Mouse (Mus musculus): ENCODE results near the gene 1110059E24Rik. TPM values are rescaled to one million over a fixed set of nuclear protein-coding genes. Genes with fewer than 3 reads are reported as not detected.

The 1110059E24Rik gene
- polyA plus RNA-seq, 1 experiment: 46.7 TPM

DNA sequence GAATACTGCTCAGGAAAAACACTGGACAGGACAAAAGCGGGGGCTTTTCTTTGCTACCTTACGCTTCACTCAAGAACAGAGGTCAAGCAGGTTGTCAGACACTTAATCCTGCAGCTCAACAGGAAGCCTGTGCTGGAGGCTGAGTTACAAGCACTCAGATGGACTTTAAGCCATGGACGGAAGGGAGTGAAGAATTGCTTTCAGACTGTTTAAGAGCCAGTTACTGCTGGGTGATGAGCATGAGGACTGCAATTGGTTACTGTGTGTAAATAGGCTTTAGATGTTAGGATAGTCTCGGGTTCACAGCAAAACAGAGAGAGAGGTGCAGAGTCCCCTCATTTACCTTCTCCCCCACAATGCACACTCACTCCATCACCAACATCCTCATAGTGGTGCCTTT, 7.5 kb downstream of the 1110059E24Rik start:
- H3K36me3 ChIP-seq (ENCODE audit: control insufficient read depth, insufficient read depth, low read length, poor library complexity, severe bottlenecking): no peaks in the 10 kb centered on the region
- no peaks in the 10 kb centered on the region for H3K4me1 ChIP-seq (ENCODE audit: control insufficient read depth, insufficient read depth, low read length)
- H3K9me3 ChIP-seq (replicated peaks; ENCODE audit: control insufficient read depth, insufficient read depth, low read length, poor library complexity, severe bottlenecking): no peaks in the 10 kb centered on the region
- TF ChIP-seq POLR2A (IDR thresholded peaks at IDR 0.05; ENCODE audit: insufficient read depth, low read length) (no peak), EP300 (IDR thresholded peaks at IDR 0.05; ENCODE audit: insufficient read depth, low read depth, low read length) (no peak), CTCF (IDR thresholded peaks at IDR 0.05; ENCODE audit: low read depth, low read length) (no peak)
- no peaks in the 10 kb centered on the region for H3K27me3 ChIP-seq (ENCODE audit: control insufficient read depth, insufficient read depth, low read length, poor library complexity, severe bottlenecking)
- H3K27ac ChIP-seq (ENCODE audit: insufficient read depth, low read length): no peak overlapping the region
- H3K9ac ChIP-seq (ENCODE audit: low read depth, poor library complexity, severe bottlenecking): no peak overlapping the region
- no peak overlapping the region for H3K4me3 ChIP-seq (ENCODE audit: low read depth, low read length)

DNA sequence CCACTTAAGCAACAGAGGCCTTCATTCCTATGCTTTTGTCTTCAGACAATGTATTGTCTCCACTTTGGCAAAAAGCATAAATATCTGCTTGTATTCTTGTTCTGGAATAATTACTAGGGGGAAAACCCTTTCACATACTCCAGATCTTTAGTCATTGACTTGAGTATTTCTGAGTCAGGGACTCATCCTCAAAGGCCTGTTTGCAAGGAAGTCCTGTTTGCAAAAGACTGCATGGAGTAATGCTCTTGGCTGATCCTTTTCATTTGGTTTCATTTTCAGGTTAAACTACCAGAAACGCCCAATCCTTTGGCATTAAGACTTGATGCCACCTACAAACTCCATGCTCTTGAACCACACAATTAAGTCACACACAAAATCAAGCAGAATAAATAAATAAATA, 8.8 kb downstream of the 1110059E24Rik start:
- Histone ChIP-seq H3K36me3 (ENCODE audit: control insufficient read depth, insufficient read depth, low read length, poor library complexity, severe bottlenecking) (no peaks in the 10 kb centered on the region), H3K27me3 (ENCODE audit: control insufficient read depth, insufficient read depth, low read length, poor library complexity, severe bottlenecking) (no peaks in the 10 kb centered on the region), H3K9me3 (replicated peaks; ENCODE audit: control insufficient read depth, insufficient read depth, low read length, poor library complexity, severe bottlenecking) (no peaks in the 10 kb centered on the region), H3K4me3 (ENCODE audit: low read depth, low read length) (no peak overlapping the region), H3K4me1 (ENCODE audit: control insufficient read depth, insufficient read depth, low read length) (no peaks in the 10 kb centered on the region), H3K9ac (ENCODE audit: low read depth, poor library complexity, severe bottlenecking) (no peak overlapping the region), H3K27ac (ENCODE audit: insufficient read depth, low read length) (no peak overlapping the region)
- TF ChIP-seq EP300 (IDR thresholded peaks at IDR 0.05; ENCODE audit: insufficient read depth, low read depth, low read length): no peak
- TF ChIP-seq CTCF (IDR thresholded peaks at IDR 0.05; ENCODE audit: low read depth, low read length): no peak
- no peak for TF ChIP-seq POLR2A (IDR thresholded peaks at IDR 0.05; ENCODE audit: insufficient read depth, low read length)

DNA sequence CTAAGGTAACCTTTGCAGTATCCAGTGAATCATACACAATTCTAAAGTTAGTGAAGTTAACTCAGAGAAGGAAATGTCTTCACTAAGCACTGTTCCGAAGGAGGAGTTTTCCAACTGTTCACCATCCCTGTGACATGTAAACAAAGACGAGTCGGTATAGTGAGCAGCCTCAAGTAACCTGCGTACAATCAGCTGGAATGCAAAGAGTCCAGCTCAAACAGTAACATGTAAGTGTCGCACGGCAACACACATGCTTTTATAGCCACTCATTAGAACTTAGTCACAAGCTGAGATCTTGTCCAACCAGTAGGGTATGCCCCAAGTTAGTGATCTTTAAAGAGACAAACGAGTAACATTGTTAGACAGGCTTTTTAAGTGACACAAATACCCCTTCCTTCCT, 15.1 kb downstream of the 1110059E24Rik start:
- H3K27ac ChIP-seq (ENCODE audit: insufficient read depth, low read length): no peak overlapping the region
- no peaks in the 10 kb centered on the region for H3K36me3 ChIP-seq (ENCODE audit: control insufficient read depth, insufficient read depth, low read length, poor library complexity, severe bottlenecking)
- no peaks in the 10 kb centered on the region for H3K27me3 ChIP-seq (ENCODE audit: control insufficient read depth, insufficient read depth, low read length, poor library complexity, severe bottlenecking)
- no peaks in the 10 kb centered on the region for H3K9me3 ChIP-seq (replicated peaks; ENCODE audit: control insufficient read depth, insufficient read depth, low read length, poor library complexity, severe bottlenecking)
- H3K9ac ChIP-seq (ENCODE audit: low read depth, poor library complexity, severe bottlenecking): no peak overlapping the region
- TF ChIP-seq EP300 (IDR thresholded peaks at IDR 0.05; ENCODE audit: insufficient read depth, low read depth, low read length) (no peak), CTCF (IDR thresholded peaks at IDR 0.05; ENCODE audit: low read depth, low read length) (no peak), POLR2A (IDR thresholded peaks at IDR 0.05; ENCODE audit: insufficient read depth, low read length) (no peak)
- no peak overlapping the region for H3K4me3 ChIP-seq (ENCODE audit: low read depth, low read length)
- no peaks in the 10 kb centered on the region for H3K4me1 ChIP-seq (ENCODE audit: control insufficient read depth, insufficient read depth, low read length)

DNA sequence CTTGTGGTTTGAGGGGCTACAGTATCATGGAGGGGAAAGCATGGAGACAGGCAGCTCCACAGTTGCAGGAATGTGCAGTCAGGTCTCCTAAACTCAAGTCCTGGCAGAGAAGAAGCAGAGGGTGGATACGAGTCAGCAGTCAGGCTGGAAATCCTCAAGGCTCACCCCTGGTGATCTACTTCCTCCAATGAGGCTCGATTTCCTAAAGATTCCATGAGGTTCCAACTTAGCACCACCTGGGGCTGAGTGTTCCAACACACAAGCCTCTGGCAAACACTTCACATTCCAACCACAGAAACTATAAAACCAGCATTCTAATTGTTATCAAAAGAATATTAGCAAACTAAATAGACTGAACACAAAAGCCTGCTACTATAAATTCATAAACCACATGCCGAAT, 15.9 kb downstream of the 1110059E24Rik start:
- Histone ChIP-seq H3K36me3 (ENCODE audit: control insufficient read depth, insufficient read depth, low read length, poor library complexity, severe bottlenecking) (no peaks in the 10 kb centered on the region), H3K4me1 (ENCODE audit: control insufficient read depth, insufficient read depth, low read length) (no peaks in the 10 kb centered on the region), H3K9ac (ENCODE audit: low read depth, poor library complexity, severe bottlenecking) (no peak overlapping the region), H3K9me3 (replicated peaks; ENCODE audit: control insufficient read depth, insufficient read depth, low read length, poor library complexity, severe bottlenecking) (no peaks in the 10 kb centered on the region), H3K4me3 (ENCODE audit: low read depth, low read length) (no peak overlapping the region), H3K27me3 (ENCODE audit: control insufficient read depth, insufficient read depth, low read length, poor library complexity, severe bottlenecking) (no peaks in the 10 kb centered on the region), H3K27ac (ENCODE audit: insufficient read depth, low read length) (no peak overlapping the region)
- TF ChIP-seq EP300 (IDR thresholded peaks at IDR 0.05; ENCODE audit: insufficient read depth, low read depth, low read length) (no peak), POLR2A (IDR thresholded peaks at IDR 0.05; ENCODE audit: insufficient read depth, low read length) (no peak), CTCF (IDR thresholded peaks at IDR 0.05; ENCODE audit: low read depth, low read length) (no peak)

DNA sequence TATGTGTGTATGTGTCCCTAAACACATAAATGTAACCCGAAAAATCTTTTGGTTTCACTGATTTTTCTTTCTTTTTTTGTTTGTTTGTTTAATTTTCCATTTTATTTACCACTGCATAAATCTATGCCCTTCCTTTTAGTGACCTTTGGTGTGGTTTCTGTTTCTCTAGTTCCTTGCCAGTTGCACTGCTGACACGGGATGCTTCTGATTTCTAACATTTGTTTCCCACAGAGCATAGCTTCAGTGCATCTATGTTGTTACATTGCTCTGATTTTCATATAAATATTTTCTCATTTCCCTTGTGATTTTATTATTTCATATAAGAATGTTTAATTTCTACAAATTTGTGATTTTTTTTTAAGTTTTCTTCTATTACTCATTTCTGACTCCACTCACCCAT, 17.4 kb downstream of the 1110059E24Rik start:
- no peaks in the 10 kb centered on the region for H3K9me3 ChIP-seq (replicated peaks; ENCODE audit: control insufficient read depth, insufficient read depth, low read length, poor library complexity, severe bottlenecking)
- no peaks in the 10 kb centered on the region for H3K36me3 ChIP-seq (ENCODE audit: control insufficient read depth, insufficient read depth, low read length, poor library complexity, severe bottlenecking)
- no peaks in the 10 kb centered on the region for H3K4me1 ChIP-seq (ENCODE audit: control insufficient read depth, insufficient read depth, low read length)
- no peak overlapping the region for H3K9ac ChIP-seq (ENCODE audit: low read depth, poor library complexity, severe bottlenecking)
- TF ChIP-seq CTCF (IDR thresholded peaks at IDR 0.05; ENCODE audit: low read depth, low read length) (no peak), EP300 (IDR thresholded peaks at IDR 0.05; ENCODE audit: insufficient read depth, low read depth, low read length) (no peak)
- no peak overlapping the region for H3K27ac ChIP-seq (ENCODE audit: insufficient read depth, low read length)
- no peak overlapping the region for H3K4me3 ChIP-seq (ENCODE audit: low read depth, low read length)
- no peaks in the 10 kb centered on the region for H3K27me3 ChIP-seq (ENCODE audit: control insufficient read depth, insufficient read depth, low read length, poor library complexity, severe bottlenecking)

DNA sequence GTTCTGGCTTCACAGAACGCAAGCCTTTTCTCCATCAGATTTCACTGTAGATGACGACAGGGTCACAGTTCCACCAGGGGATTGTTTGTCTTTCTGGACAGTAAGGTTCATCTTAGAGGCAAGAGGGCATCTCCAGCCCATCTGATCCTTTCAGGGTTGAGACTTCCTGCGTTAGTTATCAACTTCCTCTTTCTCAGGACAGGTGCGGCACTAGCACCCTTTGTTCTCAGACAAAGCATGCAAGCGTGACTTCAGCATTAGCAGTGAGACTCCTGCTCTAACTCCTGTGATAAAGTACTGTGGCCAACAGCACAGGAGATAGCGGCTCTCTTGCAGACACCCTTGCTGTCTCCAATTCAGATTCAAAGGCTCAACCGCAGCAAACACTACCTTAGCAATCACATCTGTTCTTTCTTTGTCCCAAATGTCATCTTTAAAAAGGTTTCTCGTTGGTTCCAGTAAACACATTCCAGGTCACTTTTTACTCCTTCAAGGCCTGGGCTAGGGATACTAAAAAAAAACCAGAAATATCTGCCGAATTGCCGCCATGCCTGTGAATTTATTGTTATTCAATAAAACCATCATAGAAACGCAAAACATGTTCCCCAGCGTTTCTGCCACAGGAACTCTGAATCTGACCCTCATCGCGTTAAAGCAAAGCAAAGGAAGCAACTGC, 22.0 kb downstream of the 1110059E24Rik start:
- H3K27me3 ChIP-seq (ENCODE audit: control insufficient read depth, insufficient read depth, low read length, poor library complexity, severe bottlenecking): no peaks in the 10 kb centered on the region
- H3K9me3 ChIP-seq (replicated peaks; ENCODE audit: control insufficient read depth, insufficient read depth, low read length, poor library complexity, severe bottlenecking): no peaks in the 10 kb centered on the region
- H3K4me3 ChIP-seq (ENCODE audit: low read depth, low read length): no peak overlapping the region
- H3K9ac ChIP-seq (ENCODE audit: low read depth, poor library complexity, severe bottlenecking): no peak overlapping the region
- TF ChIP-seq POLR2A (IDR thresholded peaks at IDR 0.05; ENCODE audit: insufficient read depth, low read length) (no peak), CTCF (IDR thresholded peaks at IDR 0.05; ENCODE audit: low read depth, low read length) (no peak), EP300 (IDR thresholded peaks at IDR 0.05; ENCODE audit: insufficient read depth, low read depth, low read length) (no peak)
- H3K4me1 ChIP-seq (ENCODE audit: control insufficient read depth, insufficient read depth, low read length): no peaks in the 10 kb centered on the region
- H3K27ac ChIP-seq (ENCODE audit: insufficient read depth, low read length): peak overlapping the region; percentile 55; the same call in 1 of the 2 replicates
- no peaks in the 10 kb centered on the region for H3K36me3 ChIP-seq (ENCODE audit: control insufficient read depth, insufficient read depth, low read length, poor library complexity, severe bottlenecking)
